Mouse (Mus musculus) lung, embryonic 16.5 days (tissue): ENCODE data around the gene Prg4. TPM values are rescaled to one million over a fixed set of nuclear protein-coding genes. Genes with fewer than 3 reads are reported as not detected.

Experiments
- ATAC-seq: fragments of 200-750 bp; cut with Nextera tagmentation; 2 replicates; pipeline ENCODE4 v1.8.0; 2017; ENCODE audit warnings: low read depth, mild to moderate bottlenecking, moderate library complexity
- H3K27ac ChIP-seq: fragments of 300-500 bp; sonication (generic); 2 replicates; pipeline ENCODE4 v1.5.1; 2014; ENCODE audit warnings: mild to moderate bottlenecking, control low read depth, low read length
- H3K27me3 ChIP-seq: fragments of 300-500 bp; sonication (generic); 2 replicates; pipeline ENCODE4 v1.6.1; 2014; ENCODE audit warnings: low read depth, low read length, mixed read lengths; ENCODE audit not compliant: control insufficient read depth, insufficient read depth
- H3K36me3 ChIP-seq: fragments of 300-500 bp; sonication (generic); 2 replicates; pipeline ENCODE4 v1.6.1; 2014; ENCODE audit warnings: low read length; ENCODE audit not compliant: control insufficient read depth, insufficient read depth
- H3K4me1 ChIP-seq: fragments of 300-500 bp; sonication (generic); replicated peaks from 2 replicates; pipeline ENCODE4 v1.6.1; 2014; ENCODE audit warnings: low read length, mixed read lengths; ENCODE audit not compliant: control insufficient read depth, insufficient read depth
- H3K4me2 ChIP-seq: fragments of 300-500 bp; sonication (generic); 2 replicates; pipeline ENCODE4 v1.6.1; 2014; ENCODE audit warnings: low read depth, low read length, control low read depth
- H3K4me3 ChIP-seq: fragments of 300-500 bp; sonication (generic); 2 replicates; pipeline ENCODE4 v1.5.1; 2014; ENCODE audit warnings: mild to moderate bottlenecking, low read length, control low read depth
- H3K9ac ChIP-seq: fragments of 300-500 bp; sonication (generic); 2 replicates; pipeline ENCODE4 v1.6.1; 2014; ENCODE audit warnings: low read length, control low read depth
- H3K9me3 ChIP-seq: fragments of 300-500 bp; sonication (generic); 2 replicates; pipeline ENCODE4 v1.6.1; 2016; ENCODE audit warnings: low read length; ENCODE audit not compliant: control insufficient read depth
- WGBS: fragments of 180-500 bp; shearing (Covaris S2); extraction: QIAGEN DNeasy Blood & Tissue Kit; methylation state at CpG from one replicate; pipeline ENCODE4 v1.1.7; 2014; 5-methylcytosine and 5-hydroxymethylcytosine counted together
- polyA plus RNA-seq: library from polyadenylated mRNA; unstranded; fragments of >200 nt; fragmentation: Nextera tagmentation; extraction: Ambion mirVana; gene quantifications from 2 replicates; pipeline ENCODE4 v1.2.1, GENCODE M21; 2015

Prg4 gene
- polyA plus RNA-seq, 1 experiment from 2014 or later, result 0.48 TPM

DNA sequence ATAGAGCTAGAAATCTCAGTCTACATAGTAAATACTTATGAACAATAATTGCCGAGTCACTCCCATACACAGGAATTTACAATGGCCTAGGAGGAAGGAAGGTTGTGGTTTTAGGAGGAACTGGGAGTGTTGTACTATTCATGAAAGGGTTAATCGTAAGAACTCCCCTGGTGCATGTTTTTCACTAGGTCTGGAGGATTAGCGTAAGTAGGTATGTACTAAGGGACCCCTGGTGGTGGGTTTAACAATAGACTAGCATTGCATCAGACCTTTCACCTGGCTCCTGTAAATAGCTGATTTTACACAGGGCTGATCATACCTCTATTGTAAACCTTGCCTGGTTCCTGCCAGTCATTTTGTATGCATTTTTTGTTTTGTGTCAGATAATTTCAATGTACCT is 39.7 kb downstream of the Prg4 start:
- H3K4me2 ChIP-seq, result no peak overlapping the region
- no peaks in the 10 kb centered on the region for H3K4me1 ChIP-seq
- ATAC-seq, result no peak
- no peak overlapping the region for H3K4me3 ChIP-seq
- H3K9me3 ChIP-seq, result no peaks in the 10 kb centered on the region
- no peak overlapping the region for H3K9ac ChIP-seq
- 76% methylated on average over 3 of the region's 3 CpGs for WGBS
- no peak overlapping the region for H3K27ac ChIP-seq
- no peaks in the 10 kb centered on the region for H3K27me3 ChIP-seq
- H3K36me3 ChIP-seq, result peaks cover 60% of the 10 kb centered on the region

- 91% methylated on average over 9 of the region's 9 CpGs for WGBS
- no peak overlapping the region for H3K4me3 ChIP-seq
Observed at GRCm38 (mm10) chr1:150425665-150426064, 40.3 kb downstream of the Prg4 start.

DNA sequence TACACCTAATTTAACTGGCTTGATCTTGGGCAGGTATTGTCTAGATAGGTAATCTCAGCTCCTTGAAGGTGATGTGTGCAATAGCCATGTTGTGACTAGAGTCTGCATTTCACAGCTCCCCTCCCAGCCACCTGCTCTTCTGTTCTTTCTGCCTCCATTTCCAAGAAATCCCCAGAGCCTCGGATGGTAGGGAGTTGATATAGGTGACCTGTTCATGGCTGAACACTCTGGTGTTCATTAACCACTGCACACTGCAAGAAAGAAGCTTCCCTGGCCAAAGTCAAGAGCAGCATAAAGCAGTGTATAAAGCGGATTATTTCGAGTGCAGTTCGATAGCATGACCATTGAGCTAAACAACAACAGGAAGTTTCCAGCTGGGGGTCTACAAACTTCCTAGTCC is 47.5 kb downstream of the Prg4 start:
- ATAC-seq, result no peak
- no peak overlapping the region for H3K4me3 ChIP-seq
- H3K4me2 ChIP-seq, result no peak overlapping the region
- peaks cover 56% of the 10 kb centered on the region for H3K36me3 ChIP-seq
- no peak overlapping the region for H3K9ac ChIP-seq
- 90% methylated on average over 4 of the region's 4 CpGs for WGBS
- no peaks in the 10 kb centered on the region for H3K27me3 ChIP-seq
- H3K27ac ChIP-seq, result no peak overlapping the region
- H3K9me3 ChIP-seq, result no peaks in the 10 kb centered on the region
- H3K4me1 ChIP-seq, result no peaks in the 10 kb centered on the region

More at GRCm38 (mm10) chr1:150425665-150426064, 40.3 kb downstream of the Prg4 start:
- H3K9me3 ChIP-seq, result no peaks in the 10 kb centered on the region
- no peak for ATAC-seq
- H3K4me1 ChIP-seq, result no peaks in the 10 kb centered on the region
- H3K9ac ChIP-seq, result no peak overlapping the region
- no peaks in the 10 kb centered on the region for H3K27me3 ChIP-seq
- no peak overlapping the region for H3K4me2 ChIP-seq
- H3K36me3 ChIP-seq, result peaks cover 58% of the 10 kb centered on the region
- H3K27ac ChIP-seq, result no peak overlapping the region

- ATAC-seq, result no peak
- WGBS, result 88% methylated on average over 3 of the region's 3 CpGs
- Histone ChIP-seq H3K4me3 (no peak overlapping the region), H3K27ac (no peak overlapping the region), H3K27me3 (no peaks in the 10 kb centered on the region), H3K9me3 (no peaks in the 10 kb centered on the region), H3K4me2 (no peak overlapping the region), H3K36me3 (peaks cover 57% of the 10 kb centered on the region), H3K4me1 (no peaks in the 10 kb centered on the region), H3K9ac (no peak overlapping the region)
Observed at GRCm38 (mm10) chr1:150416006-150416405, 50.0 kb downstream of the Prg4 start.

GRCm38 (mm10) chr1:150409996-150410395 is 56.0 kb downstream of the Prg4 start:
- peaks cover 42% of the 10 kb centered on the region for H3K36me3 ChIP-seq
- WGBS, result 93% methylated on average over 6 of the region's 6 CpGs
- no peaks in the 10 kb centered on the region for H3K9me3 ChIP-seq
- no peaks in the 10 kb centered on the region for H3K4me1 ChIP-seq
- no peak overlapping the region for H3K9ac ChIP-seq
- no peak overlapping the region for H3K27ac ChIP-seq
- H3K4me2 ChIP-seq, result no peak overlapping the region
- H3K27me3 ChIP-seq, result no peaks in the 10 kb centered on the region
- no peak overlapping the region for H3K4me3 ChIP-seq
- no peak for ATAC-seq

DNA sequence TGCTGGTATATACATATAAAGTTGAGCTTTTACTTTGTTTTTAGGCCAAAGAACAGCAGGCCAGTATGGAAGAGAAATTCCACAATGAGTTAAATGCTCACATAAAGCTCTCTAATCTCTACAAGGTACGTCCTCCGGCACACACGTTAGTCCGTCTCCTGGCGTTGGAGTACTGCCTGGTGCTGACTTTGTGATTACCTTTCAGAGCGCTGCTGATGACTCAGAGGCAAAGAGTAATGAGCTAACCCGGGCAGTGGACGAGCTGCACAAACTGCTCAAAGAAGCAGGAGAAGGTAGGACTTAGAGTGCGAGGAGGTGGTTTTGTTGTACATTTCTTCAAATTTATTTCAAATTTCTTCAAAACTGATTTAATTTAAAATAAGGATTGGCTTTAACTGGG is 58.7 kb downstream of the Prg4 start:
- H3K36me3 ChIP-seq, result peaks cover 29% of the 10 kb centered on the region
- no peaks in the 10 kb centered on the region for H3K4me1 ChIP-seq
- no peak overlapping the region for H3K27ac ChIP-seq
- no peak for ATAC-seq
- no peak overlapping the region for H3K4me2 ChIP-seq
- no peaks in the 10 kb centered on the region for H3K9me3 ChIP-seq
- 75% methylated on average over 9 of the region's 9 CpGs for WGBS
- H3K4me3 ChIP-seq, result no peak overlapping the region
- no peak overlapping the region for H3K9ac ChIP-seq
- H3K27me3 ChIP-seq, result no peaks in the 10 kb centered on the region

GRCm38 (mm10) chr1:150404555-150404954 is 61.4 kb downstream of the Prg4 start:
- WGBS, result 84% methylated on average over 3 of the region's 3 CpGs
- H3K4me3 ChIP-seq, result no peak overlapping the region
- H3K9ac ChIP-seq, result no peak overlapping the region
- peaks cover 23% of the 10 kb centered on the region for H3K36me3 ChIP-seq
- H3K27me3 ChIP-seq, result no peaks in the 10 kb centered on the region
- H3K4me1 ChIP-seq, result no peaks in the 10 kb centered on the region
- H3K4me2 ChIP-seq, result no peak overlapping the region
- no peak for ATAC-seq
- H3K27ac ChIP-seq, result no peak overlapping the region
- H3K9me3 ChIP-seq, result no peaks in the 10 kb centered on the region

DNA sequence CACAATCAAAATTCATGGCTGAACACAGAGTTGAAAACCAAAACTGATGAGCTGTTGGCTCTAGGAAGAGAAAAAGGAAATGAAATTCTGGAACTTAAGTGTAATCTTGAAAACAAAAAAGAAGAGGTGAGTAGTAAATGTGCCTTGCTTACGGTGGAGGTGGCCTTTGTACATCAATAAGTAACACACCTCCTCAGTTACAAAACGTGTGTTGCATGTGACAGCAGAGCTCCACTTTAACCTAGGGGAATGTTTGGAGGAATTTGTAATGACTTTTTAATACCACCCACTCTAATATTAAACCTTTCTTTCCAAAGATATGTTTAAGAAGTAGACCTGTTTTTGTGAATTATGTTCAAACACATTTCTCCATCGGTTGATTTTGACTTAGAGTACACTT is 62.1 kb downstream of the Prg4 start:
- H3K36me3 ChIP-seq, result peaks cover 21% of the 10 kb centered on the region
- H3K27ac ChIP-seq, result no peak overlapping the region
- H3K27me3 ChIP-seq, result no peaks in the 10 kb centered on the region
- no peak overlapping the region for H3K4me2 ChIP-seq
- no peak for ATAC-seq
- H3K9ac ChIP-seq, result no peak overlapping the region
- no peaks in the 10 kb centered on the region for H3K9me3 ChIP-seq
- WGBS, result 85% methylated on average over 3 of the region's 3 CpGs
- no peak overlapping the region for H3K4me3 ChIP-seq
- no peaks in the 10 kb centered on the region for H3K4me1 ChIP-seq
